Mouse (Mus musculus) liver, embryonic 14.5 days (tissue): Measurements from ENCODE around the gene Acox3. TPM values are rescaled to one million over a fixed set of nuclear protein-coding genes. Genes with fewer than 3 reads are reported as not detected.

ENCODE experiments used
- ATAC-seq: fragments of 200-750 bp; cut with Nextera tagmentation; 2 replicates; pipeline ENCODE4 v1.8.0; 2017; ENCODE audit warnings: moderate number of reproducible peaks, mild to moderate bottlenecking, moderate library complexity; ENCODE audit not compliant: insufficient read depth
- DNase-seq, 3 experiments: peaks; one replicate each; pipeline ENCODE4 v3.0.0-alpha.2; 2012 to 2013; ENCODE audit warnings: low read depth in 3 of 3, low spot score in 3 of 3
- H3K27ac ChIP-seq: fragments of 300-500 bp; sonication (generic); 2 replicates; pipeline ENCODE4 v1.5.1; 2014; ENCODE audit warnings: moderate library complexity, mild to moderate bottlenecking, control low read depth, inconsistent platforms
- H3K27me3 ChIP-seq: fragments of 300-500 bp; sonication (generic); 2 replicates; pipeline ENCODE4 v1.6.1; 2014; ENCODE audit warnings: mild to moderate bottlenecking, low read length, moderate library complexity; ENCODE audit not compliant: control insufficient read depth, insufficient read depth
- H3K36me3 ChIP-seq: fragments of 300-500 bp; sonication (generic); replicated peaks from 2 replicates; pipeline ENCODE4 v1.6.1; 2014; ENCODE audit warnings: low read depth; ENCODE audit not compliant: control insufficient read depth, insufficient read depth
- H3K4me1 ChIP-seq, 2 experiments: fragments of 200-500 bp in 1 of 2; fragments of 300-500 bp in 1 of 2; sonication (generic) in 1 of 2; replicated peaks; 2 replicates each; pipeline ENCODE4 v1.6.1; 2012 to 2014; ENCODE audit warnings: antibody characterized with exemption in 1 of 2, inconsistent platforms in 1 of 2, low read length in 1 of 2; ENCODE audit not compliant: control insufficient read depth in 2 of 2, insufficient read depth in 2 of 2
- H3K4me2 ChIP-seq: fragments of 300-500 bp; sonication (generic); 2 replicates; pipeline ENCODE4 v1.6.1; 2014; ENCODE audit warnings: low read depth, mild to moderate bottlenecking, control low read depth, moderate library complexity
- H3K4me3 ChIP-seq, 2 experiments: fragments of 200-500 bp in 1 of 2; fragments of 300-500 bp in 1 of 2; sonication (generic) in 1 of 2; 2 replicates each; pipeline ENCODE4 v1.5.1; 2012 to 2014; ENCODE audit warnings: low read depth in 2 of 2, low read length in 2 of 2, mild to moderate bottlenecking in 2 of 2, control low read depth in 1 of 2, inconsistent platforms in 1 of 2, moderate library complexity in 1 of 2; ENCODE audit not compliant: insufficient read depth in 1 of 2
- H3K9ac ChIP-seq: fragments of 300-500 bp; sonication (generic); replicated peaks from 2 replicates; pipeline ENCODE4 v1.6.1; 2014; ENCODE audit warnings: mild to moderate bottlenecking, control low read depth, moderate library complexity
- H3K9me3 ChIP-seq: fragments of 300-500 bp; sonication (generic); 2 replicates; pipeline ENCODE4 v1.6.1; 2016; ENCODE audit warnings: low read length, mixed read lengths; ENCODE audit not compliant: control insufficient read depth
- CTCF ChIP-seq: IDR thresholded peaks from 2 replicates; pipeline ENCODE4 v1.5.1; 2016; ENCODE audit warnings: antibody characterized with exemption, low read depth, control low read depth
- EP300 ChIP-seq: IDR thresholded peaks from 2 replicates; pipeline ENCODE4 v1.6.1; 2016; ENCODE audit warnings: antibody characterized with exemption, low read depth
- WGBS: fragments of 180-500 bp; shearing (Covaris S2); extraction: QIAGEN DNeasy Blood & Tissue Kit; methylation state at CpG from one replicate; pipeline ENCODE4 v1.1.7; 2014; ENCODE audit not compliant: insufficient replicate concordance; 5-methylcytosine and 5-hydroxymethylcytosine counted together
- polyA plus RNA-seq, 2 experiments: library from polyadenylated mRNA; depleted of rRNA in 1 of 2; stranded (reverse) in 1 of 2; unstranded in 1 of 2; fragments of >200 nt; fragmentation: Nextera tagmentation in 1 of 2; extraction: Ambion mirVana in 1 of 2; gene quantifications; 2 replicates each; pipeline versions ENCODE4 v1.2.1 to v1.2.3; 2012 to 2014

The Acox3 gene
- polyA plus RNA-seq, 2 experiments, result 2.5 to 3.6 TPM

GRCm38 (mm10) chr5:35595706-35596105, 12.9 kb downstream of the Acox3 start:
- H3K4me3 ChIP-seq, result no peak overlapping the region
- no peaks in the 10 kb centered on the region for H3K9me3 ChIP-seq
- no peak overlapping the region for H3K27ac ChIP-seq
- no peaks in the 10 kb centered on the region for H3K27me3 ChIP-seq
- no peaks in the 10 kb centered on the region for H3K4me1 ChIP-seq
- no peak overlapping the region for H3K9ac ChIP-seq
- H3K4me2 ChIP-seq, result no peak overlapping the region
- TF ChIP-seq CTCF (peak; percentile 99), EP300 (no peak)
- DNase-seq, result peak in 2 of 3 experiments; percentile 26 to 42
- 16% methylated on average over 4 of the region's 4 CpGs for WGBS
- no peak for ATAC-seq
- H3K36me3 ChIP-seq, result no peaks in the 10 kb centered on the region

GRCm38 (mm10) chr5:35596169-35597160, 13.6 kb downstream of the Acox3 start:
- no peak for DNase-seq
- no peak for ATAC-seq
- WGBS, result 65% methylated on average over 18 of the region's 18 CpGs

DNA sequence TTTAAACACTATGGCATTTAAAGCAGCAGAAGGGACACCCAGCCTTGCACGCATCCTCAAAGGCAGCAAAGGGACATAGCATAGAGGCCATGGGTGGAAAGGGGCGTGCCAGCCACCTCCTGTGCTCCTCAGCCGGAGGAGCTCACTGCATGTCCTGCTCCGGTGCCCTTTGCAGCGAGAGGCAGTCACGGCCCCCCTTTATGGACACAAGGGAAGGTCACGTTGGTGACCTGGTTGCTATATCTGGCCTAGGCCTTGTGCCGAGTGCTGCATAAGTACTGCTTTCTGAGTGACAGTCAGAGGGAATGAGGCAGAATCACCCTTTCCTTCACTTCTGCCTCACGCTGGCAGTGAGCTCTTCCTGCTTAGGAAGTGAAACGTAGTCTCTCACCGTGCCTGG, 17.4 kb downstream of the Acox3 start:
- H3K4me3 ChIP-seq, result no peak overlapping the region
- 70% methylated on average over 11 of the region's 11 CpGs for WGBS
- no peaks in the 10 kb centered on the region for H3K27me3 ChIP-seq
- TF ChIP-seq EP300, result no peak
- no peak for TF ChIP-seq CTCF
- no peak overlapping the region for H3K9ac ChIP-seq
- no peak for DNase-seq
- H3K36me3 ChIP-seq, result no peaks in the 10 kb centered on the region
- no peak overlapping the region for H3K4me2 ChIP-seq
- H3K27ac ChIP-seq, result no peak overlapping the region
- no peaks in the 10 kb centered on the region for H3K9me3 ChIP-seq
- ATAC-seq, result no peak
- no peaks in the 10 kb centered on the region for H3K4me1 ChIP-seq

More at GRCm38 (mm10) chr5:35596169-35597160, 13.6 kb downstream of the Acox3 start:
- Histone ChIP-seq H3K9me3 (no peaks in the 10 kb centered on the region), H3K36me3 (no peaks in the 10 kb centered on the region), H3K4me1 (no peaks in the 10 kb centered on the region), H3K4me3 (no peak overlapping the region), H3K9ac (no peak overlapping the region), H3K27me3 (no peaks in the 10 kb centered on the region), H3K4me2 (no peak overlapping the region), H3K27ac (no peak overlapping the region)
- TF ChIP-seq CTCF (no peak), EP300 (no peak)

GRCm38 (mm10) chr5:35601526-35601925, 18.7 kb downstream of the Acox3 start:
- no peak overlapping the region for H3K4me3 ChIP-seq
- H3K36me3 ChIP-seq, result no peaks in the 10 kb centered on the region
- no peaks in the 10 kb centered on the region for H3K27me3 ChIP-seq
- no peak overlapping the region for H3K4me2 ChIP-seq
- no peak overlapping the region for H3K9ac ChIP-seq
- TF ChIP-seq CTCF, result no peak
- no peak for TF ChIP-seq EP300
- H3K9me3 ChIP-seq, result no peaks in the 10 kb centered on the region
- no peaks in the 10 kb centered on the region for H3K4me1 ChIP-seq
- no peak overlapping the region for H3K27ac ChIP-seq
- WGBS, result 72% methylated on average over 8 of the region's 8 CpGs
- no peak for ATAC-seq
- no peak for DNase-seq

DNA sequence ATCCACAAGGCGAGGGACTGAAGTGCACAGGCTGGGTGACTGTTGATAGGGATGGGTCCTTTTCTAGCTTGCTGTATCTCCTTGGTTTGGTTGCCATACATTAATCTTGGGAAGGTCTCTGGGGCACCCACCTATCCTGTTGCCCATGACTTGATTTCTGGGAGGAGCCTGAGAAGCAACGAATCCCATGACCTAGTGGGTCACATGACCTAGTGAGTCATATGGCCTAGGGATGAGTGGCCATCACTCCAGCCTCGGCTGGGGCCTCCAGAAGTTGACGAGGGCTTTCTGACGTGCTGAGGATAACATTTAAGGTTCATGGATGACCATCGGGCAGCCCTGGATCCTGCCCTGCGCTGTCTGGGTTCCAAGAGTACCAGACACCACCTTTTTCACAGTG, 22.5 kb downstream of the Acox3 start:
- ATAC-seq (no peak), DNase-seq (no peak)
- Histone ChIP-seq H3K4me3 (no peak overlapping the region), H3K4me1 (no peaks in the 10 kb centered on the region), H3K27me3 (no peaks in the 10 kb centered on the region), H3K36me3 (no peaks in the 10 kb centered on the region), H3K27ac (no peak overlapping the region), H3K9ac (no peak overlapping the region), H3K9me3 (no peaks in the 10 kb centered on the region), H3K4me2 (no peak overlapping the region)
- 48% methylated on average over 7 of the region's 7 CpGs for WGBS
- TF ChIP-seq EP300 (no peak), CTCF (no peak)
